Mouse (Mus musculus) CH12.LX (cell line): ENCODE measurements around the gene Emilin3. TPM values are rescaled to one million over a fixed set of nuclear protein-coding genes. Genes with fewer than 3 reads are reported as not detected.

Experiments used
- DNase-seq: peaks from one replicate; pipeline ENCODE4 v3.0.0-alpha.2; 2013; ENCODE audit errors: extremely low read depth
- H3K27ac ChIP-seq: 2 replicates; pipeline ENCODE4 v1.5.1; 2012; ENCODE audit warnings: low read depth, mild to moderate bottlenecking, control low read depth, moderate library complexity; ENCODE audit not compliant: insufficient read depth
- H3K27me3 ChIP-seq: replicated peaks from 2 replicates; pipeline ENCODE3; 2012; ENCODE audit warnings: inconsistent platforms
- H3K36me3 ChIP-seq, 2 experiments: replicated peaks in 1 of 2; 2 replicates each; pipeline versions ENCODE3 to v1.6.1; 2012; ENCODE audit warnings: inconsistent platforms in 1 of 2, low read length in 1 of 2, mild to moderate bottlenecking in 1 of 2, mixed read lengths in 1 of 2, moderate library complexity in 1 of 2; ENCODE audit not compliant: control insufficient read depth in 1 of 2, insufficient read depth in 1 of 2
- H3K4me1 ChIP-seq, 2 experiments: 2 replicates each; pipeline ENCODE4 v1.6.1; 2012; ENCODE audit warnings: inconsistent platforms in 1 of 2, moderate library complexity in 1 of 2; ENCODE audit not compliant: insufficient read depth in 2 of 2, control insufficient read depth in 1 of 2
- H3K4me2 ChIP-seq: 2 replicates; pipeline ENCODE4 v1.6.1; 2012; ENCODE audit warnings: low read depth, mild to moderate bottlenecking, control low read depth; ENCODE audit not compliant: poor library complexity, insufficient read depth, severe bottlenecking
- H3K4me3 ChIP-seq, 3 experiments: fragments of 150-350 bp in 1 of 3; sonication (generic) in 1 of 3; replicated peaks in 1 of 3; 2 replicates each; pipeline versions ENCODE3 to v1.5.1; 2011 to 2012; ENCODE audit warnings: low read depth in 2 of 3, low read length in 2 of 3, mild to moderate bottlenecking in 2 of 3, moderate library complexity in 2 of 3, control low read depth in 1 of 3, improper control_type of control experiment in 1 of 3, inconsistent platforms in 1 of 3, mixed read lengths in 1 of 3; ENCODE audit not compliant: poor library complexity in 1 of 3
- H3K79me2 ChIP-seq: replicated peaks from 2 replicates; pipeline ENCODE4 v1.6.1; 2012; ENCODE audit warnings: mild to moderate bottlenecking, moderate library complexity; ENCODE audit not compliant: control insufficient read depth, poor library complexity, insufficient read depth, severe bottlenecking; ENCODE audit errors: extremely low read depth
- H3K9ac ChIP-seq: 2 replicates; pipeline ENCODE4 v1.6.1; 2012; ENCODE audit warnings: low read depth, mild to moderate bottlenecking, control low read depth, moderate library complexity; ENCODE audit not compliant: insufficient read depth
- H3K9me3 ChIP-seq: replicated peaks from 2 replicates; pipeline ENCODE3; 2012; ENCODE audit warnings: low read length, inconsistent platforms, mixed read lengths
- BHLHE40 ChIP-seq: IDR thresholded peaks from 2 replicates; pipeline ENCODE4 v1.6.1; 2011; ENCODE audit warnings: mild to moderate bottlenecking, low read depth, low read length, improper control_type of control experiment
- CHD1 ChIP-seq: IDR thresholded peaks from 2 replicates; pipeline ENCODE4 v1.6.1; 2012; ENCODE audit warnings: low read depth, low read length, improper control_type of control experiment, inconsistent platforms
- CHD2 ChIP-seq: IDR thresholded peaks from 2 replicates; pipeline ENCODE4 v1.6.1; 2011; ENCODE audit warnings: low read length, improper control_type of control experiment
- E2F4 ChIP-seq: IDR thresholded peaks from 2 replicates; pipeline ENCODE4 v1.6.1; 2011; ENCODE audit warnings: low read depth, low read length, improper control_type of control experiment; ENCODE audit not compliant: insufficient replicate concordance
- ELF1 ChIP-seq: IDR thresholded peaks from 2 replicates; pipeline ENCODE4 v1.6.1; 2014; ENCODE audit warnings: low read depth, mild to moderate bottlenecking, inconsistent platforms, low read length, improper control_type of control experiment
- GABPA ChIP-seq: IDR thresholded peaks from 2 replicates; pipeline ENCODE4 v1.6.1; 2012; ENCODE audit warnings: low read depth, low read length, improper control_type of control experiment, inconsistent platforms; ENCODE audit not compliant: insufficient replicate concordance
- HCFC1 ChIP-seq: IDR thresholded peaks from 2 replicates; pipeline ENCODE4 v1.6.1; 2012; ENCODE audit warnings: low read depth, mild to moderate bottlenecking, inconsistent platforms, low read length, improper control_type of control experiment
- KAT2A ChIP-seq: IDR thresholded peaks from 2 replicates; pipeline ENCODE4 v1.6.1; 2012; ENCODE audit warnings: low read length, improper control_type of control experiment, inconsistent platforms; ENCODE audit not compliant: insufficient replicate concordance
- MAFK ChIP-seq: IDR thresholded peaks from 2 replicates; pipeline ENCODE4 v1.6.1; 2011; ENCODE audit warnings: low read length, improper control_type of control experiment; ENCODE audit not compliant: insufficient replicate concordance
- MAZ ChIP-seq: IDR thresholded peaks from 2 replicates; pipeline ENCODE4 v1.6.1; 2012; ENCODE audit warnings: low read depth, mild to moderate bottlenecking, inconsistent platforms, low read length, improper control_type of control experiment, moderate library complexity
- MEF2A ChIP-seq: IDR thresholded peaks from 2 replicates; pipeline ENCODE4 v1.6.1; 2014; ENCODE audit warnings: low read depth, mild to moderate bottlenecking, inconsistent platforms, low read length, improper control_type of control experiment, borderline replicate concordance
- NELFE ChIP-seq: IDR thresholded peaks from 2 replicates; pipeline ENCODE4 v1.6.1; 2011; ENCODE audit warnings: low read depth, low read length, improper control_type of control experiment
- NRF1 ChIP-seq: IDR thresholded peaks from 2 replicates; pipeline ENCODE4 v1.6.1; 2014; ENCODE audit warnings: low read depth, mild to moderate bottlenecking, inconsistent platforms, low read length, improper control_type of control experiment, moderate library complexity
- PAX5 ChIP-seq: IDR thresholded peaks from 2 replicates; pipeline ENCODE4 v1.6.1; 2012; ENCODE audit warnings: low read length, inconsistent platforms, mixed read lengths
- POLR2A ChIP-seq: IDR thresholded peaks from 2 replicates; pipeline ENCODE4 v1.6.1; 2011; ENCODE audit warnings: low read depth, mild to moderate bottlenecking, improper control_type of control experiment, low read length
- TCF12 ChIP-seq: IDR thresholded peaks from 2 replicates; pipeline ENCODE4 v1.6.1; 2014; ENCODE audit warnings: low read depth, mild to moderate bottlenecking, inconsistent platforms, low read length, improper control_type of control experiment
- UBTF ChIP-seq: IDR thresholded peaks from 2 replicates; pipeline ENCODE4 v1.6.1; 2012; ENCODE audit warnings: low read depth, mild to moderate bottlenecking, inconsistent platforms, low read length, improper control_type of control experiment, moderate library complexity
- USF1 ChIP-seq: IDR thresholded peaks from 2 replicates; pipeline ENCODE4 v1.6.1; 2014; ENCODE audit warnings: low read depth, mild to moderate bottlenecking, inconsistent platforms, low read length, improper control_type of control experiment
- ZKSCAN1 ChIP-seq: IDR thresholded peaks from 2 replicates; pipeline ENCODE4 v1.6.1; 2012; ENCODE audit warnings: low read depth, inconsistent platforms, low read length, improper control_type of control experiment, borderline replicate concordance
- ZMIZ1 ChIP-seq: IDR thresholded peaks from 2 replicates; pipeline ENCODE4 v1.6.1; 2012; ENCODE audit warnings: low read depth, mild to moderate bottlenecking, inconsistent platforms, low read length, improper control_type of control experiment
- ZNF384 ChIP-seq: IDR thresholded peaks from 2 replicates; pipeline ENCODE4 v1.6.1; 2012; ENCODE audit warnings: low read depth, low read length, improper control_type of control experiment, inconsistent platforms
- dilution Hi-C: fragments of 300-500 bp; cut with MboI; formaldehyde crosslinking; loops from 2 replicates; pipeline ENCODE4 v1.14.3; 2020; ENCODE audit warnings: low sequenced_read_pairs; ENCODE audit not compliant: extremely low pct_unique_long_range_greater_than_20kb, extremely low pct_ligation_motif_present
- in situ Hi-C: fragments of 300-500 bp; cut with MboI; formaldehyde crosslinking; loops from 3 replicates; pipeline ENCODE4 v1.14.3; 2019; ENCODE audit warnings: low sequenced_read_pairs, low pct_ligation_motif_present, low pct_unique_long_range_greater_than_20kb, mixed read lengths
- polyA plus RNA-seq: library from polyadenylated mRNA; unstranded; fragments of >175 nt; gene quantifications from 2 replicates; pipeline ENCODE4 v1.2.1, GENCODE M21; 2012; ENCODE audit warnings: low read depth; ENCODE audit not compliant: insufficient read length
- total RNA-seq, 2 experiments: library from RNA; depleted of rRNA; stranded (reverse); fragments of 300-350 nt in 1 of 2; fragments of >200 nt in 1 of 2; gene quantifications; 2 replicates each; pipeline ENCODE4 v1.2.3; 2012 to 2014

Gene Emilin3
- total and polyA plus RNA-seq, 3 experiments: not detected

GRCm38 (mm10) chr2:160925203-160925602 lies 13.1 kb upstream of the Emilin3 start:
- dilution Hi-C loops (no loop called here), in situ Hi-C loops (no loop called here)
- no peak overlapping the region for H3K4me2 ChIP-seq
- H3K9ac ChIP-seq: no peak overlapping the region
- no peaks in the 10 kb centered on the region for H3K79me2 ChIP-seq
- no peak overlapping the region for H3K4me3 ChIP-seq
- peaks cover 0 to 24% of the 10 kb centered on the region in 2 experiments; a peak in 2 of 4 replicates for H3K4me1 ChIP-seq
- no peaks in the 10 kb centered on the region for H3K27me3 ChIP-seq
- H3K36me3 ChIP-seq: no peaks in the 10 kb centered on the region
- H3K9me3 ChIP-seq: no peaks in the 10 kb centered on the region
- TF ChIP-seq USF1 (no peak), MEF2A (no peak), CHD1 (no peak), CHD2 (no peak), ELF1 (no peak), HCFC1 (no peak), PAX5 (no peak), NRF1 (no peak), POLR2A (no peak), KAT2A (no peak), E2F4 (no peak), TCF12 (no peak), ZNF384 (no peak)
- DNase-seq: no peak
- H3K27ac ChIP-seq: no peak overlapping the region

GRCm38 (mm10) chr2:160921285-160921684 lies 9.2 kb upstream of the Emilin3 start:
- peak; percentile 17 for DNase-seq
- H3K4me1 ChIP-seq: peaks cover 7 to 40% of the 10 kb centered on the region in 2 experiments; a peak in 3 of 4 replicates
- no peaks in the 10 kb centered on the region for H3K9me3 ChIP-seq
- dilution Hi-C loops: no loop called here
- H3K4me3 ChIP-seq: peak overlapping the region in 1 of 3 experiments; percentile 26
- no peak overlapping the region for H3K27ac ChIP-seq
- no peak overlapping the region for H3K9ac ChIP-seq
- no peaks in the 10 kb centered on the region for H3K79me2 ChIP-seq
- in situ Hi-C loops: no loop called here
- H3K36me3 ChIP-seq: no peaks in the 10 kb centered on the region
- TF ChIP-seq GABPA (no peak), NELFE (no peak), HCFC1 (no peak), E2F4 (no peak), UBTF (no peak), ZMIZ1 (no peak), PAX5 (no peak), NRF1 (no peak), BHLHE40 (no peak), ZKSCAN1 (no peak), MAFK (no peak), TCF12 (no peak), MAZ (no peak)
- no peaks in the 10 kb centered on the region for H3K27me3 ChIP-seq
- no peak overlapping the region for H3K4me2 ChIP-seq
